ENCODE assay signal across 10 mouse cellular contexts in the genomic region with DNA sequence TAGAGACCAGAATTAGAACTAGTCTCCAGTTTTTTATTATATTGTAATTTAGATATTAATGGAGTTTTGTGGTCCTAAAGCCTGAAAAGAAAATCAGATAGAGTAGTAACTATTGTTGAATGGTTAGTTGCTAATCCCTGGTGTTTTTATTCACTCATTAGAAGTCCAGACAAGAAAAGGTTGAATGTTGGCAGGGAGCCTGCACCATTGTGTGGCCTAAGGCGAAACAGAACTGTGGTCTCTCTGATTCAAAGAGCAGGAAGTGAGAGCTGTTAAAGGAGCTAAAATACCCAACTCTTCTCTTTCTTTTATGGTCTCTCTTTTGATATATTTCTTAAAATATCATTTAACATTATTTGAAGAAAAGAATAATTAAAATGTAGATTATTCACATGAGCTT. TPM values are rescaled to one million over a fixed set of nuclear protein-coding genes. Genes with fewer than 3 reads are reported as not detected.
A peak's percentile ranks its signal among the peaks of the same experiment; 100 is the strongest.
DNase-seq lines count a peak whose midpoint lies in the region; ATAC-seq and TF ChIP-seq lines count a peak whose summit lies in the region.
"Had no signal": no experiment of that assay in that cellular context is flagged by ENCODE, and none has a peak within 500 bp of the region (broad histone marks: within the 10 kb centered on the region; RNA-seq: fewer than 3 reads in every experiment).

No protein-coding gene starts in this region.

- in situ Hi-C loops in Patski (cut with MboI; ENCODE audit: low pct_unique_long_range_greater_than_20kb) = no loop called here

- H3K27me3 ChIP-seq in heart, embryonic 11.5 days (ENCODE audit: control insufficient read depth, insufficient read depth, low read length) = no peaks in the 10 kb centered on the region
- H3K27me3 ChIP-seq in Patski = no peaks in the 10 kb centered on the region
- no peaks in the 10 kb centered on the region for H3K27me3 ChIP-seq in heart, postnatal 0 days (ENCODE audit: control insufficient read depth, insufficient read depth, low read length)
- H3K27me3 ChIP-seq in liver, embryonic 12.5 days (replicated peaks) = no peaks in the 10 kb centered on the region

- H3K27ac ChIP-seq in heart, embryonic 11.5 days (ENCODE audit: low read depth, low read length) = no peak overlapping the region
- no peak overlapping the region for H3K27ac ChIP-seq in heart, postnatal 0 days (ENCODE audit: low read depth)
- H3K27ac ChIP-seq in liver, embryonic 12.5 days = no peak overlapping the region

- H3K4me3 ChIP-seq in heart, embryonic 11.5 days (ENCODE audit: low read depth, low read length) = no peak overlapping the region
- H3K4me3 ChIP-seq in heart, postnatal 0 days (ENCODE audit: low read depth, low read length) = no peak overlapping the region
- H3K4me3 ChIP-seq in liver, embryonic 12.5 days = no peak overlapping the region
- H3K4me3 ChIP-seq: erythroblast, embryonic 14.5 days; myocyte had no signal

- DNase-seq in heart, adult 11 months = peak; percentile 94
- DNase-seq in Patski (ENCODE audit: low read depth, low spot score) = peak; percentile 24
- peak; percentile 37 for DNase-seq in heart, postnatal 0 days (ENCODE audit: low spot score)
- DNase-seq in left cerebral cortex, postnatal 4 days = peak; percentile 41
- no peak for DNase-seq in frontal cortex, postnatal 25 days (ENCODE audit: low spot score in 2 of 2)
- no peak for DNase-seq in spleen, postnatal 14 days (ENCODE audit: low spot score in 2 of 2)

- no peaks in the 10 kb centered on the region for H3K9me3 ChIP-seq in heart, embryonic 11.5 days (replicated peaks; ENCODE audit: control insufficient read depth, low read length)
- H3K9me3 ChIP-seq in heart, postnatal 0 days (replicated peaks; ENCODE audit: control insufficient read depth, low read length) = no peaks in the 10 kb centered on the region
- H3K9me3 ChIP-seq in liver, embryonic 12.5 days (replicated peaks) = no peaks in the 10 kb centered on the region

- H3K4me2 ChIP-seq in heart, embryonic 11.5 days = no peak overlapping the region
- no peak overlapping the region for H3K4me2 ChIP-seq in heart, postnatal 0 days (ENCODE audit: low read depth, low read length)
- no peak overlapping the region for H3K4me2 ChIP-seq in liver, embryonic 12.5 days

- 0 out of 2 replicates have a peak, but pooled peaks cover 6% of the 10 kb centered on the region for H3K4me1 ChIP-seq in heart, embryonic 11.5 days (ENCODE audit: control insufficient read depth, insufficient read depth, low read length)
- no peaks in the 10 kb centered on the region for H3K4me1 ChIP-seq in heart, postnatal 0 days (ENCODE audit: control insufficient read depth, insufficient read depth)
- peaks cover 4% of the 10 kb centered on the region; the same call in 1 of the 2 replicates for H3K4me1 ChIP-seq in liver, embryonic 12.5 days

- intact Hi-C loops in left cerebral cortex, postnatal 4 days (cut with DNase I) = no loop called here

- no peak overlapping the region for H3K9ac ChIP-seq in heart, embryonic 11.5 days (ENCODE audit: low read depth, low read length)
- no peak overlapping the region for H3K9ac ChIP-seq in heart, postnatal 0 days (replicated peaks; ENCODE audit: low read depth, low read length)
- H3K9ac ChIP-seq in liver, embryonic 12.5 days = no peak overlapping the region

- 55% methylated on average over 1 of the region's 1 CpGs for WGBS in heart, embryonic 11.5 days (ENCODE audit: insufficient replicate concordance)
- WGBS in heart, postnatal 0 days = 7% methylated on average over 1 of the region's 1 CpGs
- 76% methylated on average over 1 of the region's 1 CpGs for WGBS in liver, embryonic 12.5 days (ENCODE audit: insufficient replicate concordance)

- TF ChIP-seq CTCF in Patski (IDR thresholded peaks at IDR 0.05) = no peak
- TF ChIP-seq CTCF in heart, postnatal 0 days (IDR thresholded peaks at IDR 0.05; ENCODE audit: low read depth) = no peak

- no peak for ATAC-seq in heart, embryonic 11.5 days (replicated peaks; ENCODE audit: insufficient number of reproducible peaks, low FRiP score, low TSS enrichment)
- ATAC-seq in Patski = no peak
- no peak for ATAC-seq in heart, postnatal 0 days (ENCODE audit: insufficient read depth, low read depth)
- ATAC-seq in liver, embryonic 12.5 days = no peak

- H3K36me3 ChIP-seq in heart, embryonic 11.5 days (ENCODE audit: control insufficient read depth, insufficient read depth, low read length) = no peaks in the 10 kb centered on the region
- no peaks in the 10 kb centered on the region for H3K36me3 ChIP-seq in heart, postnatal 0 days (replicated peaks; ENCODE audit: control insufficient read depth, insufficient read depth, low read length)
- H3K36me3 ChIP-seq in liver, embryonic 12.5 days = no peaks in the 10 kb centered on the region

- POLR2A ChIA-PET in Patski (lab: Charles Lee) = no interaction called here

- no peak for TF ChIP-seq EP300 in heart, postnatal 0 days (IDR thresholded peaks at IDR 0.05; ENCODE audit: low read depth)

- CTCF ChIA-PET in Patski (lab: Charles Lee) = no interaction called here

RNA-seq across cellular contexts. Expression of gene Bmpr2, which starts 32.1 kb away (rescaled TPM):
- polyA plus RNA-seq in heart, embryonic 11.5 days (2014; fragmentation: Nextera tagmentation; extraction: Ambion mirVana) = 12.0 and 12.7 TPM in 2 replicates
- polyA plus RNA-seq in Patski (2021) = 22.1 TPM
- total RNA-seq in heart, postnatal 0 days (2014; rRNA removed; ENCODE audit: low replicate concordance) = 30.5 and 38.5 TPM in 2 replicates
- 5.3 and 6.1 TPM in 2 replicates for polyA plus RNA-seq in heart, postnatal 0 days (2015; fragmentation: Nextera tagmentation; extraction: Ambion mirVana)
- total RNA-seq in left cerebral cortex, postnatal 4 days (2021) = 100 to 1,000 TPM in 1 of 2 experiments, 10 to 100 TPM in 1; 99.7 to 104 TPM
- polyA plus RNA-seq in liver, embryonic 12.5 days (2016; fragmentation: Nextera tagmentation; extraction: Ambion mirVana) = 1.5 and 1.8 TPM in 2 replicates

Comparison
In these comparisons a context has a peak if more than half of its experiments do, and no peak if none do; other contexts are left out.
1. DNase-seq: peak in heart, adult 11 months (single experiment), Patski (single experiment), heart, postnatal 0 days (single experiment) and left cerebral cortex, postnatal 4 days (single experiment); none in frontal cortex, postnatal 25 days (0 of 2) and spleen, postnatal 14 days (0 of 2).